Mouse (Mus musculus) cerebellum, adult 9-10 months (tissue): Measurements from ENCODE around the gene Il27ra.
"Not testable (repeated sequence)": the region's sequence is repeated elsewhere in the genome, so short reads cannot be mapped to it uniquely, and the experiment has no call there.

Source experiments
- DNase-seq: peaks from one replicate; pipeline ENCODE4 v3.0.0; 2022

Il27ra gene

GRCm38 (mm10) chr8:83994030-83994429, 48.4 kb downstream of the Il27ra start:
- no peak for DNase-seq

- no peak for DNase-seq
These were observed 49.9 kb downstream of the Il27ra start for GRCm38 (mm10) chr8:83992488-83992887.

- no peak for DNase-seq
These were observed 52.2 kb downstream of the Il27ra start for GRCm38 (mm10) chr8:83990170-83990569.

GRCm38 (mm10) chr8:83989243-83989642, 53.1 kb downstream of the Il27ra start:
- DNase-seq = no peak

- not testable (repeated sequence) for DNase-seq
These were observed 59.2 kb downstream of the Il27ra start for GRCm38 (mm10) chr8:83983222-83983621.

- DNase-seq = no peak
These were observed 59.9 kb downstream of the Il27ra start for GRCm38 (mm10) chr8:83982449-83982848.

GRCm38 (mm10) chr8:83981533-83981932, 60.9 kb downstream of the Il27ra start:
- no peak for DNase-seq

- peak; percentile 39 for DNase-seq
These were observed 61.5 kb downstream of the Il27ra start for GRCm38 (mm10) chr8:83980845-83981244.
